Mouse (Mus musculus) brain, adult 2 months (tissue): ENCODE measurements around the gene Psd4.

ENCODE experiments used
- DNase-seq: peaks from one replicate; pipeline ENCODE4 v3.0.0; 2011; ENCODE audit warnings: low read depth, low spot score

Gene Psd4

DNA sequence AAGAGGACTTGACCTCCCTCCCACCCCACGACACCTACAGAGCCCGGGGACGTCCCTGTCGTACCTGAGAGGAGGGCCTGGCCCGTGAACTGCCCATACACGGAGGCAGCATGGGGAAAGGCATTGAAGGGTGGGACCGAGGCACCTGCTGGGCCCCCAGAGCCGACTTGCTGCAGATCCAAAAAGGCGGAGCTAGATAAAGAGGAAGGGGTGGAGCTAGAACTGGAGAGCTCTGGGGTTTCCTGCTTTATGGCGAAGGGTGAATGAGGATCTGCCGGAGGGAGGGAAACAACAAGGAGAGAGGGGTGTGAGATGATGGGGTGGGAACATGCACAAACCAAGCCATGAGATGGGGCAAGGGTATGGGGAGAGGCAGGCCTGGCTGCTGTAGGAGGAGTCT is 68.3 kb downstream of the Psd4 start:
- DNase-seq = no peak

DNA sequence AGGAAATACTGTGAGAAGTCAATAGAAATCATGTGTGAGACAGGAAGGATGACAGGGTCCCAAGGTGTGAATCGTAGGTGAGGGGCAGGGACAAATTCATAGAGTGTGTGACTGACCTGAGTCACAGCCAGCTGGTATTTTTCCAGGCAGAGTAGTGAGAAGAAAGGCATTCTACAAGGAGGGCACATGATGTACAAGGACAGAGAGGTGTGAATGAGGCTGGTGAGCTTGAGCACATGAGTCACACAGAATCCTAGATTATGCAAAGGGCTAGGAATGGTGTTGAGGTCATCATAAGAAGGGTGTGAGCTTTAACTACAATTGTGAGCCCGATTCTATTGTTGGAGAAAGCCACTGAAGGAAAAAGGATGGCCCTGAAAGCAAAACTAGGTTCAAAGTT is 72.7 kb downstream of the Psd4 start:
- DNase-seq = no peak

DNA sequence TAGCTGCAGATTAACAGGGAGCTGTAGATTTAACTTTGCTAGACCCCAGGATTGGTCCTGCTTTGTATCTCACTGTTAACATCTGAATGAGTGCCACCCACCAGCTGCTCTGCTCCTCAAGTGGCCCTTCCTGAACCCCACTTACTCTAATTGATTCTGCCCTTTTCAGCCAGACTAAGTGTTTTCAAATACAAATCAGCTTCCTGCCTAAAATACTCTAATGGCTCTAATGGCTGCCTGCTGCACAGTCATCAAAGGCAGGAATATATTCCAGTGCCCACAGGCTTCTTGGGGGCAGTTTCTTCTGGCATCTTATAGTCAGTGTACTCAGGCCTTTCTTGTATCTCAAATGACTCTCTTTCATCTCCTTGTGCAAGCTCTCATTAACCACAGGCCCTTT is 74.5 kb downstream of the Psd4 start:
- no peak for DNase-seq

DNA sequence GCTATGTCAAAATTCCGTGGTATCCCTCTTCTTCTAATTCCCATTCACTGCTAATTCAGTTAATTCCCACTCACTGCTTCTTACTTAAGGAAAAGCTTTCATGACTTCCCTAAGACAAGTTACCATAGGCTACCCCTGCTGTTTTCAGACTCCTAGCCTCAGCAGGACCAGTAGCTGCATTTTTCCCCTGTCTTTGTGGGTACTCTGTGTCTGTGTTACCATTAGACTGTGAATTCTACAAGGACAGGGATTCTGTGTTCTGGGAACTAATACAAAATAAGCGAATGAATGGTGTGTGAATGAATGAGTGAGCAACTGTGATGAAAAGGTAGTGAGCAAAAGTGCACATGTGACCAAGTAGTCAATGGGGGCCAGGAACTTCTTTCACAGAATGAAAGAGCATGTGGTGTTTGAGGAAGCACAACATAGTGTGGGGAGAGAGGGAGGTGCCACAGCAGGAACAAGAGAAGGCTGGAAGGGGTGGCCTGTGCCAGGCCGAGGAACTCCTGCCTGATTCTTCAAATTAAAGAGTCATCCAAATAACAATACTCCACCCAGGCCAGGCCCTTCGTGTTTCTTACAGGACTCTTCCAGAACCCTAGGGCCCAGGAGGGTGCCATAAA is 75.0 kb downstream of the Psd4 start:
- DNase-seq = no peak

DNA sequence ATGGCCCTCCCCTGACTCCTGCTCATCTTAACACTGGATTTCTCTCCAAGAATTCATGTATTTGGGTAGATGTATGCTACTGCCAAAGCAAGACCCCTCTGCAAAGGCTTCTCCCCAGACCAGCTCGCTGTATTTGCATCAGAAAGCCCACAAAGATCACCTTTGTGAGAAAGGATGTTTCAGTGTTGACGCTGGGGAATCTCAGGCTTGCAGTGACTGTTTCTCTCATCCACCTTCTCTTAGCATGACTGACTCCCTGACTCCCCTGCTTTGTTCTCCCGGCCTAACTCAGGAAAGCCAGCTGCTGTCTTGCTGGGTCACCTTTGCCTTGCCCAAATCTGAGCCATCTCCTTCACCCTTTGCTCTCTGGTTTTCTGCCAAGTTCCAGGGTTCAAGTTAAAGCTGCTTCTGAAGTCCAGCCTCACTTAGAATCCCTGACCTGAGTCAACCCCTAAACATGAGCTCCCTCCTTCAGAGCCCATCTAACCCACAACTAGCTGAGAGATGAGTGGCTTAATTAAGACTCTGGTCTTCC is 75.9 kb downstream of the Psd4 start:
- DNase-seq = no peak

DNA sequence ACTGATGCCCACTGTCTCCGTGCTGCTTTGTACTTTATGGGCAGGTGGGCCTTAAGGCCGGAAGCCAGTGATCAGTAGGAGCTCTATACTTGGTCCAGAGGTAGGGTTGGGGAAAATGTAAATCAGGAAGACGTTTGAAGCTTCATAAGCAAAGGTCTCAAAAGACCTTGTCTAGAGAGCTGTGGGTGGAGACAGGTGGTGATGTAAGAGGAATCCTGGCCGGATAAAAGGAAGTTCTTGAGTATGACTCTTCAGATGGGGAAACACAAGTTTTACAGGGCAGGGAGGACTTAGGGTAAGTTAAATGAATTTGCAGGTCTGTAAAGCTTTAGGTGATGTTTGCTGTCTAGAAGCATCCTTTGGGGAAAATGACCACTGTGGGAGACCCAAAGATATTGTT is 81.7 kb downstream of the Psd4 start:
- no peak for DNase-seq

DNA sequence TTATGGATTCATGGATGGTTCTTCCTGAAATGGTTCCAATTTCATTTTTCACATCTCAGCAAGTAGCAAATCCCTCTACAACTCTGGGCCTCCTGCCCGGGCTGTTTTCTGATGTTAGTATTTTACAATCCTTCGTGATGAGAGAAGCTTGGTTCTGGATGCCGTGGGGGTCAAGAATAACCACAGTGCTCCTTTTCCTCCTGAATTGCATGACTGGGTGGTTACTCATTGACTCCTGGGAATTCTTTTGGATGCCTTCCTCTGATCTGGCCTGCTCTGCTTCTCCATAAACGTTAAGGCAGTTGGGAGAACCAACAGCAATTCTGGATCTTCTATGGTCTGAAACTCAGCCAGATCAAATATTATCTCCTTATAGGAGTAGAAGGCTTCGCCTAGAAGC is 85.8 kb downstream of the Psd4 start:
- peak; percentile 4 for DNase-seq

DNA sequence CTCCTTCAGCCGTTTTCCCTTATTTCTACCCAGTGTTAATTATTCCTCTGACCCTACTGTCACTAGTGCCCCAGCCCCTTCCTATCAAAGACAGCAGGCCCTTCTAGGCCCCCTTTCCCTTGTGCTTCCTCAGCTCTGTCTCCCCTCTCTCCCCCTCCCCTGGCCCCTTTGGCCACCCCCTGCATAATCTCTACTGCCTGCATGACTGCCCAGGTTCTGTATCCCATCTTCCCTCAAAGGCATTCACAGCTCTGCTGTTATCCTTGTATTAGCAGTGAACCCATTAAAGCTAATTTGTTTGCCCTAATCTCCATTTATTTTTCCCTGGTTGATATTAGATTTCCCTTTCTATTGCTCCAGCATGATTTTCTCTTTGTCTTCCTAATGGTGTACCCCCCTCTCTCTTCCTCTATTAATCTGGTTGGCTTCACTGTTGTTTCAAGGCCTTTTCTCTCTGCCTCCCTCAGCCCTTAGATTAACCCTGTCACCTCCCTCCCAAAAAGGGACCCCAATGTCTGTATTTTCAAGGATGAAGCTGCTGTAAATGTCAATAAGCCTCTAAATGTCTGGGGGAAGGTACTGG is 87.1 kb downstream of the Psd4 start:
- no peak for DNase-seq

DNA sequence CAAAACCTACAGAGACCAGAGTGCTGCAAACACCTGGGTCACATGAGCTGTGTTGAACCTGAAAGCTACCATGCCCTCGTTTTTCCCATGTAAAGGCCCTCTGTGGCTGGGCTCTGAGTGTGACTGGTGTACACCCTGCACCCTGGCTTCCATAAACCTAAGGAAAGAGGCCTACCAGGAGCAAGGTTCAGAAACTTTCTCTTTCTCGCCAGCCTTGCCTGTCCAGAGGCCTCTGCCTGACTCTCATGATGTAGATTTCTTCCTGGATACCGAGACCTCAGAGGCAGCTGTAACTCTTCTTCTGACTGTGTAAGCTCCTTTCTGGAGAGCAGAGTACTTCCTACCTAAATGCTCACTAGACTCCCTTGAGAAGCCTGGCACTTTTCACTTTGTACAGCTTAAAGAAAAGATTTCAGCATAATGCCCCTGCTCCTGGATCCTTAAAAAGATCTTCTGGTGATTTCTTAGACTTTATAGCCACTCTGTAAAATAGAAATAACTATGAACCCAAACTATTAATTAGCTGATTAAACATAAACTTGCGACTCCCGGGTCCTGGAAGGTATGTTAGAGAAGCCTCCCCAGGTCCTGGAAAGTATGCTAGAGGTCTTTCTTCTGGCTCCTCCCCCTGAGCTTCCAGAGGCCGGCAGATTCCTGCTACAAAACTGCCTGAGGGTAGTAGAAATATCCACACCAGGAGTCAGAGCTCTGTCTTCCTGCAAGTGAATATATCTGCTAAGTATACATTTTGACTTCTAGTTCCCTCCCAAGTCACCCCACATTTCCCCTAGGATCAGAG is 87.9 kb downstream of the Psd4 start:
- no peak for DNase-seq

DNA sequence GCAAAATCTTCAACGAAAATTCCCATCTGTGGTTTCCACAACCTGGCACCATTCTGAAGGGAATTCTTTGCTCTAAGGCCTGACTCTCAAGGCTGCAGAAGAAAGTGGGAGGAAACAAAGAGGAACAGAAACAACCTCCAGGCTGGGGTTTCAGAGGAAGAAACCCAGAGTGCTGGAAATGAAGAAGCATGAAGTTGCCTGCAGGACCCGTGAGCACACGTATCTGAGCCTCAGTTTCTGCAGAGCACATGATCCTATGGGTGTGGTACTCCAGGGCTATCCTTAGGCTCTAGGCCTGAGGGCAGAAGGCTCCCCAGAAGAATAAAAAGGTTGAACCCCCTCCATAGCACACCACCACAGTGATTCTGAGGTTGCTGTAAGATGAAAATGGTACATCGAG is 89.5 kb downstream of the Psd4 start:
- DNase-seq = no peak

DNA sequence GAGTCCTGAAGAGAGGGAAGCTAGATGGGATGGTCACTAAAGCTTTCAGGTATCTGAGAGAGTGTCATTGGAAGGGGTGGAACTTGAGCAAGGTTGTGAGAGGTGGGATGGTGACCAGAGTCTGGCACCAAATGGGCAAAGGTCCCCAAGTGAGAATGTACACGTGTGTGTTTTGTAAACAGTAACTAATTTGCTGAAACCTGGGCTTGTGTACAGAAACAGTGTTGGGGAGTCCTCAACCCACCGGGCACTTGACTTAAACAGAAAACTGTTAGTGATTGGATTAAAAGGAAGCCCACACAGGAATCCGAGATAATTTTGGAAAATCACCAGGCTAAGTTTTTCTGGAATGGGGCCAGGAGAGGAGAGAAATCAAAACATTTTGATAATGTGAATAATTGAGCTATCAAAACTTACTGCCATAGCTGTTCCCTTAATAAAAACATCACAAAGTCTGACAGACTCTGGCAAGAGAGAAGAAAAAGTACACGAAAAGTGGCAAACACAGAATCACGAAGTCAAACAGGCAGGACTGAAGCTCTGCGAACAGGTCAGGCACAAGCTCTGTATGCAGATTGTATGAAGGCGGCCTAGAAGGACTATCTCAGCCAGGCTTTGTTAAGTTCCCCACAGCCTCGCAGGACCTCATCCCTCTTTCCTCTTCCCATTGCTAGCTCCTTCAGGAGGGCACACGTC is 92.9 kb downstream of the Psd4 start:
- no peak for DNase-seq

DNA sequence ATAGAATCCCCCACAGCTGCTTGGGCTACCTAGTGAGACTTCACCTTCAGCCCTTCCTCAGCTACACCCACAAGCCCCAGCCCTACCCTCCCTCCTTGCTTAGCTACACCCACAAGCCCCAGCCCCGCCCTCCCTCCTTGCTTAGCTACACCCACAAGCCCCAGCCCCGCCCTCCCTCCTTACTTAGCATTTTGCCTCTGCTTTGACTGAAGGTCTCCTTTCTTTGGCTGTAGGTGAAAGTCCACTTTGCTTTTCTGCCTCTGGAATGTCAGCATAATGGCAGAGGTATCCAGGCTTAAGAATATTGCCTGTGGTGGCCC is 93.4 kb downstream of the Psd4 start:
- no peak for DNase-seq
